Mouse (Mus musculus) kidney, postnatal 4 days (tissue): ENCODE measurements around the gene Gbp7.
"Not testable (repeated sequence)": the region's sequence is repeated elsewhere in the genome, so short reads cannot be mapped to it uniquely, and the experiment has no call there.

Experiments used
- DNase-seq, 2 experiments: peaks; one replicate each; pipeline ENCODE4 v3.0.0; 2021; ENCODE audit warnings: mixed read lengths in 2 of 2

The Gbp7 gene

GRCm38 (mm10) chr3:142561045-142561646 is 31.0 kb downstream of the Gbp7 start:
- no peak for DNase-seq

DNA sequence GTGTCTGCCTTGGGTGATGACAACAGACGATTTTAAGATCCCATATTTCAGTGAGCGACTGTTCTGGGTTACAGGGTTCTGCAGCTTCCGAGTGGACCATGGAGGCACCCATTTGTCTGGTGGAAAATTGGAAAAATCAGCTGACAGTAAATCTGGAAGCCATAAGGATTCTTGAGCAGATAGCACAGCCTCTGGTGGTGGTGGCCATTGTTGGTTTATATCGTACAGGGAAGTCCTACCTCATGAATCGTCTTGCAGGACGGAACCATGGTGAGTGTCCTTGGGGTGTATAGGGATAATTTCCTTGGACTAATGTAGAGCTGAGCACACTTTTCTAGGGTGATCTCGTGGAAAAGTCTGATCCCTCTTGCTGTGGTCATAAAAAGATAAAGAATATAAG is 31.5 kb downstream of the Gbp7 start:
- DNase-seq = no peak

GRCm38 (mm10) chr3:142567490-142567889 is 37.3 kb downstream of the Gbp7 start:
- DNase-seq = not testable (repeated sequence)

- no peak for DNase-seq
These were observed 40.6 kb downstream of the Gbp7 start for GRCm38 (mm10) chr3:142570738-142571137.

DNA sequence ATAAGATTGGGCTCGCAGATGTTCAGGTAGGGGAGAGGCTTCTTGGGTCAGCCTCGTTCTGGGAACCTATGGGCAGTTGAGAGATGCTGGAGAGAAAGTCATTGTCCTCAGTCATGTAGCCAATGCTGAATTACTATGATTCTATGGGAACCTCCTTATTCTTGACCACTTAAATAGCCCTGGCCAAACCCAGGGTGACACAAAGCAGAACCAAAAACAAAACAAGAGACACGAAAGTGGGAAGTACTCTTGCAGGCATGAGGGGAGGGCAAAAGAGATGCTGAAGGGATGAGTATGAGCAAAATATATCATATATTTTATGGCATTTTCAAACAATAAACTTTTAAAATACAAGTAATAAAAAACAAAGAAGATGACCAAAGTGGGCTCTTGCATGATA is 47.0 kb downstream of the Gbp7 start:
- DNase-seq = no peak

DNA sequence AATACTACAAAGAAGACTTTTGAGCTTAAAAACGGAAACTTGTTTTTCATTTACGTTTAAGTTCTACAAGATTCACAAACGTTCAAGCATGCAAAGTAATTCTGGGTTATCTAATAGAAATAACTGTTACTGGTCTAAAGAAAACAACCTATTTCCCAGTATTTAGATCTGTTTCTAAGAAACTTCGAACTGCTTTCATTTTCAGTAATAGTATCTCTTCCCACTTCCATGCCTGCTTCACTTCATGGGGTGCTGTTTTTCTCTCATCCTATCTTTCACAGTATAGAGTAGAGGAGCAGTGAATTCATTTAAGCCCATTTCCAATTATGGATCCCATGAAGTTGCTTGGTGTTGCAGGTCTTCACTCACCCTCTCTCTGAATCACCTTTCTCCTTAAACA is 48.2 kb downstream of the Gbp7 start:
- no peak for DNase-seq

DNA sequence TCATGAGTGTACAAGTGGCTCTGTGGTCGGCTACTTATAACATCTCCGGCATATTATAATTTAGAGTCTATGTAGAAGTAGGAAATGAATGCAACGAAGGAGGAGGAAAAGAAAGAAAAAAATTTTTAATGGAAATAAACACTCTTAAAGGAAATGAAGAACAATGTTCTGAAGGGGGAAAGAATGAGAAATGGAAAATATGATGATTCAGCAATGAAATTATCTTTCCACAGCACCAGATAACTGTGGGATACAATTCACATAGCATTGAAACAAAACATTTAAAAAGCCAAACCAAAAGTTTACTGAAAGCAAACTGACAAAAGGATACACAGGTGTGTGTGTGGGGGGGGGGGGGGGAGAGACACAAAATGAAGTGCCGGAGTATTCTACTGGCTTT is 52.9 kb downstream of the Gbp7 start:
- DNase-seq = no peak

DNA sequence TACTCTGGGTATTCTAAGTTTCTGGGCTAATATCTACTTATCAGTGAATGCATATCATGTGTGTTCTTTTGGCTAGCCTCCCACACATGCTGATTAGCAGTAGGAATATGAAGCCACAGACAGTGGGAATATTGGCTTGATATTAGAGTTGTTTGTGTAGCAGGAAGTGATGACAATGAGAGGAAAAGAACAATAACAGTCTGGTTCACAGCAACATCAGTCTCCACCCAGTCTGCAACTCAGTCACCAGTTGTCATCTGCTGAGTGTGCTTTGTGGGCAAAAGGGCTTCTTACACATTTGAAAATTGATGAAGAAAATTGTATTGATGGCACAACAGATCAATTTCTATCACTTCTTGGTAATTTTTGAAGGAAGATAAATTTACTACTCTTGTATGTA is 57.2 kb downstream of the Gbp7 start:
- DNase-seq = no peak

DNA sequence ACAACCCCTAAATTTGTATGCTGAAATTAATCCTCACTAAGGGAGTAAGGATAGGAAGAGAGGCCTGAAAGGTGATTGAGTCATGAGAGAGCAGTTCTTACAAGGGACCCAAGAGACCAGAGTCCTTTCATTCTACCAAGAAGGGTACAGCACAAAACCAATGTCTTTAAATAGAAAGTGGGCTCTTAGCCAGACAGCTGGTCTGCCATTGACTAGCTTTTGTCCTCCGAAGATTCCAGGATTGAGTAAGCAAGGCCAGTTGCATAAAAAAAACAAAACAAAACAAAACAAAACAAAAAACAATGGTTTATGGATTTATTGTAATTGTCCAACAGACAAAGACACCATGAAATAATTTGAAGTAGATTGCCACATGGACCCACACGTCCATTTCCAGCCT is 58.7 kb downstream of the Gbp7 start:
- DNase-seq = no peak

DNA sequence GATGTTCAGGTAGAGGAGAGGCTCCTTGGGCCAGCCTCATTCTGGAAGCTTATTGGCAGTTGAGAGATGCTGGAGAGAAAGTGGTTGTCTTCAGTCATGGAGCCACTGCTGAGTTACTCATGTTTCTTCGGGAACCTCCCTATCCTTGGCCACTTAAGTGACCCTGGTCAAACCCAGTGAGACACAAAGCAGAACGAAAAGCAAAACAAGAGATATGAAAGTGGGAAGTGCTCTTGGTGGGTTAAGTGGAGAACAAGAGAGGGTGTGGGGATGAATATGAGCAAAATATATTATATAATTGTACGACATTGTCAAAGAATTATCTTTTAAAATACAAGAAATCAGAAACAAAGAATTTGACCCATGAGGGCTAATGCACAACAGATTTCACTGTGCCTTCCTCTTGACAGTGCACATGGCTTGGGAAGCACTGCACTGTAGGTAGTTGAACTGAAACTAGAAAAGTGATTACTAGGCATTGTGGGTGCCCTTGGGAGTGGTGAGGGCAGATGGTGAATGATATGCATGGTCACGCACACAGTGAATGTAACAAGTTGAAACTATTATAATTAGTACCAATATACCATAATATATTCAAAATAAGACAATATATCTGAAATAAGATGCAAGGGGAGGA is 60.4 kb downstream of the Gbp7 start:
- DNase-seq = no peak

GRCm38 (mm10) chr3:142594547-142594946 is 64.4 kb downstream of the Gbp7 start, which contains the start of gene Gbp2b:
TSS of gene Gbp2b (plus strand) at chr3:142594847.
- DNase-seq = no peak

GRCm38 (mm10) chr3:142597923-142598322 is 67.8 kb downstream of the Gbp7 start:
- DNase-seq = no peak
